Mouse (Mus musculus) liver, embryonic 14.5 days (tissue): Measurements from ENCODE around the gene Tert. TPM values are rescaled to one million over a fixed set of nuclear protein-coding genes. Genes with fewer than 3 reads are reported as not detected.

Source experiments
- ATAC-seq: fragments of 200-750 bp; cut with Nextera tagmentation; 2 replicates; pipeline ENCODE4 v1.8.0; 2017; ENCODE audit warnings: moderate number of reproducible peaks, mild to moderate bottlenecking, moderate library complexity; ENCODE audit not compliant: insufficient read depth
- DNase-seq, 3 experiments: peaks; one replicate each; pipeline ENCODE4 v3.0.0-alpha.2; 2012 to 2013; ENCODE audit warnings: low read depth in 3 of 3, low spot score in 3 of 3
- H3K27ac ChIP-seq: fragments of 300-500 bp; sonication (generic); 2 replicates; pipeline ENCODE4 v1.5.1; 2014; ENCODE audit warnings: moderate library complexity, mild to moderate bottlenecking, control low read depth, inconsistent platforms
- H3K27me3 ChIP-seq: fragments of 300-500 bp; sonication (generic); 2 replicates; pipeline ENCODE4 v1.6.1; 2014; ENCODE audit warnings: mild to moderate bottlenecking, low read length, moderate library complexity; ENCODE audit not compliant: control insufficient read depth, insufficient read depth
- H3K36me3 ChIP-seq: fragments of 300-500 bp; sonication (generic); replicated peaks from 2 replicates; pipeline ENCODE4 v1.6.1; 2014; ENCODE audit warnings: low read depth; ENCODE audit not compliant: control insufficient read depth, insufficient read depth
- H3K4me1 ChIP-seq, 2 experiments: fragments of 200-500 bp in 1 of 2; fragments of 300-500 bp in 1 of 2; sonication (generic) in 1 of 2; replicated peaks; 2 replicates each; pipeline ENCODE4 v1.6.1; 2012 to 2014; ENCODE audit warnings: antibody characterized with exemption in 1 of 2, inconsistent platforms in 1 of 2, low read length in 1 of 2; ENCODE audit not compliant: control insufficient read depth in 2 of 2, insufficient read depth in 2 of 2
- H3K4me2 ChIP-seq: fragments of 300-500 bp; sonication (generic); 2 replicates; pipeline ENCODE4 v1.6.1; 2014; ENCODE audit warnings: low read depth, mild to moderate bottlenecking, control low read depth, moderate library complexity
- H3K4me3 ChIP-seq, 2 experiments: fragments of 200-500 bp in 1 of 2; fragments of 300-500 bp in 1 of 2; sonication (generic) in 1 of 2; 2 replicates each; pipeline ENCODE4 v1.5.1; 2012 to 2014; ENCODE audit warnings: low read depth in 2 of 2, low read length in 2 of 2, mild to moderate bottlenecking in 2 of 2, control low read depth in 1 of 2, inconsistent platforms in 1 of 2, moderate library complexity in 1 of 2; ENCODE audit not compliant: insufficient read depth in 1 of 2
- H3K9ac ChIP-seq: fragments of 300-500 bp; sonication (generic); replicated peaks from 2 replicates; pipeline ENCODE4 v1.6.1; 2014; ENCODE audit warnings: mild to moderate bottlenecking, control low read depth, moderate library complexity
- H3K9me3 ChIP-seq: fragments of 300-500 bp; sonication (generic); 2 replicates; pipeline ENCODE4 v1.6.1; 2016; ENCODE audit warnings: low read length, mixed read lengths; ENCODE audit not compliant: control insufficient read depth
- CTCF ChIP-seq: IDR thresholded peaks from 2 replicates; pipeline ENCODE4 v1.5.1; 2016; ENCODE audit warnings: antibody characterized with exemption, low read depth, control low read depth
- EP300 ChIP-seq: IDR thresholded peaks from 2 replicates; pipeline ENCODE4 v1.6.1; 2016; ENCODE audit warnings: antibody characterized with exemption, low read depth
- WGBS: fragments of 180-500 bp; shearing (Covaris S2); extraction: QIAGEN DNeasy Blood & Tissue Kit; methylation state at CpG from one replicate; pipeline ENCODE4 v1.1.7; 2014; ENCODE audit not compliant: insufficient replicate concordance; 5-methylcytosine and 5-hydroxymethylcytosine counted together
- polyA plus RNA-seq, 2 experiments: library from polyadenylated mRNA; depleted of rRNA in 1 of 2; stranded (reverse) in 1 of 2; unstranded in 1 of 2; fragments of >200 nt; fragmentation: Nextera tagmentation in 1 of 2; extraction: Ambion mirVana in 1 of 2; gene quantifications; 2 replicates each; pipeline versions ENCODE4 v1.2.1 to v1.2.3; 2012 to 2014

Tert gene
- polyA plus RNA-seq, 2 experiments, result 0.62 to 2.2 TPM

DNA sequence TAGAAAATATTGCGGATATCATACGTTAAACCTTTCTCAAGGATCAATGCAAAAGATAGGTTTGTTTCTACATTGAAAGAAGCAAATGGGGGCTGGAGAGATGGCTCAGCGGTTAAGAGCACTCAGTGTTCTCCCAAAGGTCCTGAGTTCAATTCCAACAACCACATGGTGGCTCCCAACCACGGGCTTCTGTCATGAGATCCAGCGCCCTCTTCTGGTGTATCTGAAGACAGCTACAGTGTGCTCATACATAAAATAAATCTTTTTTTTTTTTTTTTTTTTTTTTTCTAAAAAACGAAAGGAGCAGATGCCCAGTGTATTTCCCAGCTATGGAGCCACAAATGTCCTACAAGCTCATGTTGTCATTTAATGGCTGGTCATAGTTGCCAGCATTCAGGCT is 6.1 kb upstream of the Tert start:
- no peak for DNase-seq
- TF ChIP-seq CTCF (peak; percentile 59), EP300 (no peak)
- Histone ChIP-seq H3K36me3 (peaks cover 31% of the 10 kb centered on the region), H3K9me3 (no peaks in the 10 kb centered on the region), H3K4me3 (no peak overlapping the region), H3K27me3 (no peaks in the 10 kb centered on the region), H3K27ac (no peak overlapping the region), H3K4me2 (no peak overlapping the region), H3K4me1 (no peaks in the 10 kb centered on the region), H3K9ac (no peak overlapping the region)
- WGBS, result 51% methylated on average over 6 of the region's 6 CpGs
- ATAC-seq, result no peak

DNA sequence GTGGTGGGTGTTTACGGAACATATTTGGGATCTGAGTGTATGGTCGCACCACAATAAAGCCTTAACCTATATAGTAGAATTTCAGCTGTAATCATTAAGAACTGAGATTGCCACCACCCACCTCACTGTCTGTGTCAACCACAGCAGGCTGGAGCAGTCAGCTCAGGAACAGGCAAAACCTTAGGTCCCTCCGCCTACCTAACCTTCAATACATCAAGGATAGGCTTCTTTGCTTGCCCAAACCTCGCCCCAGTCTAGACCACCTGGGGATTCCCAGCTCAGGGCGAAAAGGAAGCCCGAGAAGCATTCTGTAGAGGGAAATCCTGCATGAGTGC is 334 bp upstream of the Tert start:
- peak overlapping the region; percentile 36 to 51; a peak in 3 of 4 replicates for H3K4me3 ChIP-seq
- WGBS, result 39% methylated on average over 6 of the region's 6 CpGs
- H3K27me3 ChIP-seq, result no peaks in the 10 kb centered on the region
- no peaks in the 10 kb centered on the region for H3K36me3 ChIP-seq
- no peak for ATAC-seq
- DNase-seq, result no peak
- TF ChIP-seq EP300, result no peak
- no peak for TF ChIP-seq CTCF
- no peak overlapping the region for H3K27ac ChIP-seq
- H3K4me1 ChIP-seq, result peaks cover 0 to 10% of the 10 kb centered on the region in 2 experiments; a peak in 2 of 4 replicates
- no peaks in the 10 kb centered on the region for H3K9me3 ChIP-seq
- no peak overlapping the region for H3K9ac ChIP-seq
- peak overlapping the region; percentile 66 for H3K4me2 ChIP-seq

DNA sequence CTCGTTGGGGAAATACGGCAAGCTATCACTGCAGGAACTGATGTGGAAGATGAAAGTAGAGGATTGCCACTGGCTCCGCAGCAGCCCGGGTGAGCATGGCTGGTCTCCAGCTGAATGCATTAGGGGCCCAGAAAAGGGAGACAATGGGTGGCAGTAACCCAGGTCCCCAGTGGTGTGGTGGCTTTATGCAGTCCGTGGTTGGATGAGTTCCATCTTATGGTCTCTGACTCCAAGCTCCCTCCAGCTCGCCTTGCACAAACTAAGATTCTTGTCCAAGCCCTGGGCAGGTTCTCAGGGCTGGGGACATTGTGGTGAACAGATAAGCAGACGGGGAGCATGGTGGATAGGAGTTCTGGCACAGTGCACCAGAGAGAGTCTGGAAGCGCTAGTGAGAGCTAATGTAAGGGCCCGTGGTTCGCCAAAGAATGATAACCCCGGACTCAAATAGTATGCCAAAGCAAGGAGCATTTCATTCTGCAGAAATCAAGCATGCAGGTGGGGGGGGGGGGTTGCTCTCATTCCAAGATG is 1.9 kb downstream of the Tert start:
- no peak overlapping the region for H3K4me2 ChIP-seq
- H3K4me3 ChIP-seq, result no peak overlapping the region
- no peak for DNase-seq
- peaks cover 0 to 10% of the 10 kb centered on the region in 2 experiments; a peak in 2 of 4 replicates for H3K4me1 ChIP-seq
- H3K36me3 ChIP-seq, result no peaks in the 10 kb centered on the region
- H3K9me3 ChIP-seq, result no peaks in the 10 kb centered on the region
- 43% methylated on average over 11 of the region's 11 CpGs for WGBS
- TF ChIP-seq CTCF (no peak), EP300 (no peak)
- no peaks in the 10 kb centered on the region for H3K27me3 ChIP-seq
- no peak for ATAC-seq
- no peak overlapping the region for H3K9ac ChIP-seq
- H3K27ac ChIP-seq, result no peak overlapping the region

DNA sequence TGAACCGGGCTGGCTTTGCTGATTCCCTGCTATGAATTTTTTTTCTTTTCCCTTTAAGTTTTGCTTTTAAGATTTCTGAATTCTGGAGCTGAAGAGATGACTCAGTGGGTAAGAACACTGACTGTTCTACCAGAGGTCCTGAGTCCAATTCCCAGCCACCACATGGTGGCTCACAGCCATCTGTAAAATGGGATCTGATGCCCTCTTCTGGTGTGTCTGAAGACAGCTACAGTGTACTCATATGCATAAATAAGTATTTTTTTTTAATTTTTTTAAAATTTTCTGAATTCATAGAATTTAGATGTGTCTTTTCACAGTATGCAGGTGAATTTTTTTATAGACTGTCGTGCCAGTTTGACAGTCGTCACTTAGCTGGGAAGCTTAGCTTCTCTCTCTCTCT is 5.1 kb downstream of the Tert start:
- H3K9ac ChIP-seq, result no peak overlapping the region
- no peaks in the 10 kb centered on the region for H3K9me3 ChIP-seq
- H3K27me3 ChIP-seq, result no peaks in the 10 kb centered on the region
- no peak overlapping the region for H3K4me2 ChIP-seq
- no peak overlapping the region for H3K27ac ChIP-seq
- no peaks in the 10 kb centered on the region for H3K36me3 ChIP-seq
- ATAC-seq (no peak), DNase-seq (no peak)
- 78% methylated on average over 3 of the region's 3 CpGs for WGBS
- no peak overlapping the region for H3K4me3 ChIP-seq
- peaks cover 0 to 7% of the 10 kb centered on the region in 2 experiments; a peak in 2 of 4 replicates for H3K4me1 ChIP-seq
- no peak for TF ChIP-seq EP300

DNA sequence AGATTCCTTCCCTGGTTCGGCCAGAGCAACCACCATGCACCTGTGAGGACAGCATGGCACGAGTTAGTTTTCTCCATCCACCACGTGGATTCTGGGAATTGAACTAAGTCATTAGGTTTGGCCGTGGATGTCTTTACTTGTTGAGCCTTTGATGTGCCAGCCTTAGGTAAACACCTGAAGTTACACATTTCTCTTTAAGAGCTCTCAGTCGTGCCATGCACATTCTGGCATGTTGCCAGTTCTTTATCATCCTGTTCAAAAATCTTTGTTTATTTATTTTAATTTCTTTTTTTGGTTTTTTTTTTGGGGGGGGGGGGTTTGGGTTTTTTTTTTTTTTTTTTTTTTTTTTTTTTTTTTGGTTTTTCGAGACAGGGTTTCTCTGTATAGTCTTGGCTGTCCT is 11.1 kb downstream of the Tert start:
- no peak overlapping the region for H3K4me2 ChIP-seq
- no peaks in the 10 kb centered on the region for H3K36me3 ChIP-seq
- H3K4me1 ChIP-seq, result no peaks in the 10 kb centered on the region
- WGBS, result 43% methylated on average over 6 of the region's 6 CpGs
- no peaks in the 10 kb centered on the region for H3K9me3 ChIP-seq
- ATAC-seq (no peak), DNase-seq (no peak)
- no peak for TF ChIP-seq EP300
- TF ChIP-seq CTCF, result no peak
- no peak overlapping the region for H3K9ac ChIP-seq
- H3K4me3 ChIP-seq, result no peak overlapping the region
- no peaks in the 10 kb centered on the region for H3K27me3 ChIP-seq
- H3K27ac ChIP-seq, result no peak overlapping the region
